Mouse (Mus musculus): ENCODE results near the gene Hs1bp3. TPM values are rescaled to one million over a fixed set of nuclear protein-coding genes. Genes with fewer than 3 reads are reported as not detected.

Hs1bp3 gene
- total and polyA plus RNA-seq, 2 experiments from 2014 or later = 5.1 to 8.3 TPM

- Histone ChIP-seq H3K27ac (ENCODE audit: low read depth, low read length) (no peak overlapping the region), H3K4me3 (ENCODE audit: low read depth, low read length) (no peak overlapping the region), H3K27me3 (ENCODE audit: insufficient read depth, low read length) (no peaks in the 10 kb centered on the region), H3K9ac (replicated peaks; ENCODE audit: low read length, poor library complexity, severe bottlenecking) (no peak overlapping the region), H3K9me3 (ENCODE audit: low read length) (no peaks in the 10 kb centered on the region), H3K4me1 (ENCODE audit: insufficient read depth, low read length) (no peaks in the 10 kb centered on the region), H3K36me3 (ENCODE audit: insufficient read depth, low read length) (peaks cover 35% of the 10 kb centered on the region), H3K4me2 (ENCODE audit: low read depth, low read length, poor library complexity, severe bottlenecking) (no peak overlapping the region)
- DNase-seq (ENCODE audit: low spot score) (no peak), ATAC-seq (ENCODE audit: low FRiP score) (no peak)
- no peak for TF ChIP-seq CTCF (IDR thresholded peaks at IDR 0.05)
- WGBS = 92% methylated on average over 2 of the region's 2 CpGs
These were observed 22.3 kb downstream of the Hs1bp3 start for GRCm38 (mm10) chr12:8335503-8335902.

- no peak overlapping the region for H3K4me2 ChIP-seq (ENCODE audit: low read depth, low read length, poor library complexity, severe bottlenecking)
- WGBS = 84% methylated on average over 10 of the region's 10 CpGs
- no peak overlapping the region for H3K9ac ChIP-seq (replicated peaks; ENCODE audit: low read length, poor library complexity, severe bottlenecking)
- no peaks in the 10 kb centered on the region for H3K27me3 ChIP-seq (ENCODE audit: insufficient read depth, low read length)
- TF ChIP-seq CTCF (IDR thresholded peaks at IDR 0.05) = no peak
- DNase-seq (ENCODE audit: low spot score) (no peak), ATAC-seq (ENCODE audit: low FRiP score) (no peak)
- H3K4me1 ChIP-seq (ENCODE audit: insufficient read depth, low read length) = no peaks in the 10 kb centered on the region
- H3K4me3 ChIP-seq (ENCODE audit: low read depth, low read length) = no peak overlapping the region
- no peak overlapping the region for H3K27ac ChIP-seq (ENCODE audit: low read depth, low read length)
- H3K9me3 ChIP-seq (ENCODE audit: low read length) = no peaks in the 10 kb centered on the region
- H3K36me3 ChIP-seq (ENCODE audit: insufficient read depth, low read length) = peaks cover 36% of the 10 kb centered on the region
These were observed 23.5 kb downstream of the Hs1bp3 start for GRCm38 (mm10) chr12:8336601-8337285.

GRCm38 (mm10) chr12:8337286-8338060 is 24.2 kb downstream of the Hs1bp3 start:
- Histone ChIP-seq H3K27ac (ENCODE audit: low read depth, low read length) (no peak overlapping the region), H3K9me3 (ENCODE audit: low read length) (no peaks in the 10 kb centered on the region), H3K4me1 (ENCODE audit: insufficient read depth, low read length) (no peaks in the 10 kb centered on the region), H3K27me3 (ENCODE audit: insufficient read depth, low read length) (no peaks in the 10 kb centered on the region), H3K9ac (replicated peaks; ENCODE audit: low read length, poor library complexity, severe bottlenecking) (no peak overlapping the region), H3K4me3 (ENCODE audit: low read depth, low read length) (no peak overlapping the region), H3K36me3 (ENCODE audit: insufficient read depth, low read length) (peaks cover 38% of the 10 kb centered on the region), H3K4me2 (ENCODE audit: low read depth, low read length, poor library complexity, severe bottlenecking) (no peak overlapping the region)
- DNase-seq (ENCODE audit: low spot score) (no peak), ATAC-seq (ENCODE audit: low FRiP score) (peak; percentile 45; the same call in 1 of the 2 replicates)
- WGBS = 69% methylated on average over 12 of the region's 12 CpGs
- TF ChIP-seq CTCF (IDR thresholded peaks at IDR 0.05) = peak; percentile 53

- Histone ChIP-seq H3K4me3 (ENCODE audit: low read depth, low read length) (no peak overlapping the region), H3K9ac (replicated peaks; ENCODE audit: low read length, poor library complexity, severe bottlenecking) (no peak overlapping the region), H3K27me3 (ENCODE audit: insufficient read depth, low read length) (no peaks in the 10 kb centered on the region), H3K9me3 (ENCODE audit: low read length) (no peaks in the 10 kb centered on the region), H3K36me3 (ENCODE audit: insufficient read depth, low read length) (peaks cover 43% of the 10 kb centered on the region), H3K4me1 (ENCODE audit: insufficient read depth, low read length) (no peaks in the 10 kb centered on the region), H3K4me2 (ENCODE audit: low read depth, low read length, poor library complexity, severe bottlenecking) (no peak overlapping the region), H3K27ac (ENCODE audit: low read depth, low read length) (no peak overlapping the region)
- 38% methylated on average over 4 of the region's 4 CpGs for WGBS
- no peak for TF ChIP-seq CTCF (IDR thresholded peaks at IDR 0.05)
- ATAC-seq (ENCODE audit: low FRiP score) (no peak), DNase-seq (ENCODE audit: low spot score) (no peak)
These were observed 25.3 kb downstream of the Hs1bp3 start for GRCm38 (mm10) chr12:8338491-8338890.

- 56% methylated on average over 8 of the region's 8 CpGs for WGBS
- H3K9me3 ChIP-seq (ENCODE audit: low read length) = no peaks in the 10 kb centered on the region
- no peaks in the 10 kb centered on the region for H3K27me3 ChIP-seq (ENCODE audit: insufficient read depth, low read length)
- H3K4me1 ChIP-seq (ENCODE audit: insufficient read depth, low read length) = no peaks in the 10 kb centered on the region
- TF ChIP-seq CTCF (IDR thresholded peaks at IDR 0.05) = no peak
- H3K36me3 ChIP-seq (ENCODE audit: insufficient read depth, low read length) = peaks cover 43% of the 10 kb centered on the region
- DNase-seq (ENCODE audit: low spot score) (no peak), ATAC-seq (ENCODE audit: low FRiP score) (no peak)
- H3K9ac ChIP-seq (replicated peaks; ENCODE audit: low read length, poor library complexity, severe bottlenecking) = no peak overlapping the region
- no peak overlapping the region for H3K4me3 ChIP-seq (ENCODE audit: low read depth, low read length)
- H3K27ac ChIP-seq (ENCODE audit: low read depth, low read length) = no peak overlapping the region
- H3K4me2 ChIP-seq (ENCODE audit: low read depth, low read length, poor library complexity, severe bottlenecking) = no peak overlapping the region
These were observed 25.7 kb downstream of the Hs1bp3 start for GRCm38 (mm10) chr12:8338918-8339317.

Measured in midbrain, postnatal 0 days (tissue).